In the genomic region with DNA sequence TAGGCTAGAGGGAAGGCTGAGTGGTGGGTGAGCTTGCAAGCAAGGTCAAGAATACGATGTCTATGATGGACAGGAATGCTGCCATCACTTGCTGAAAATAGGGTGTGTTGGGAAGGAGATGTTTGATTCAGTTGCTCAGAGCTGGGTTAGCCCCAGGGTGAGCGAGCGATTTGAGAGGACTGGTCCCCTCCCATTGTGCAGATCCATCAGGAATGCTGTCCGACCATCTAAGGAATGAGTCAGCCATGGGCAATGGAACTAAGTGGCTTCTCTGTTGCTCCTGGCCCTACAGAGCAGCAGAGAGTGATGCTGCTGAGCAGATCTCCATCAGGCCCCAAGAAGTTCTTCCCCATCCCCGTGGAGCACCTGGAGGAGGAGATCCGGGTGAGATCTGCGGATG, we compare ENCODE assay signal across 12 mouse cellular contexts.
"Had no signal": no experiment of that assay in that cellular context is flagged by ENCODE, and none has a peak within 500 bp of the region (broad histone marks: within the 10 kb centered on the region; RNA-seq: fewer than 3 reads in every experiment).

No protein-coding gene starts in this region.

- H3K27me3 ChIP-seq: kidney, embryonic 15.5 days; limb, embryonic 15.5 days; midbrain, embryonic 12.5 days; neural tube, embryonic 13.5 days had no signal

- H3K36me3 ChIP-seq: kidney, embryonic 15.5 days; limb, embryonic 15.5 days; midbrain, embryonic 12.5 days; neural tube, embryonic 13.5 days had no signal

- H3K4me2 ChIP-seq: kidney, embryonic 15.5 days; midbrain, embryonic 12.5 days; neural tube, embryonic 13.5 days had no signal

- H3K9me3 ChIP-seq: kidney, embryonic 15.5 days; limb, embryonic 15.5 days; midbrain, embryonic 12.5 days; neural tube, embryonic 13.5 days had no signal

- H3K4me3 ChIP-seq: kidney, embryonic 15.5 days; limb, embryonic 15.5 days; midbrain, embryonic 12.5 days; neural tube, embryonic 13.5 days had no signal

- H3K4me1 ChIP-seq: kidney, embryonic 15.5 days; midbrain, embryonic 12.5 days; neural tube, embryonic 13.5 days had no signal

- ATAC-seq: intestine, embryonic 16.5 days; midbrain, embryonic 16.5 days had no signal

- H3K9ac ChIP-seq: kidney, embryonic 15.5 days; limb, embryonic 15.5 days; midbrain, embryonic 12.5 days; neural tube, embryonic 13.5 days had no signal

- H3K27ac ChIP-seq: kidney, embryonic 15.5 days; limb, embryonic 15.5 days; midbrain, embryonic 12.5 days; neural tube, embryonic 13.5 days had no signal

- DNase-seq: kidney, adult 2 months; kidney, postnatal 14 days; layer of hippocampus, adult 9-11 months; layer of hippocampus, postnatal 36 days; lung, adult 18-20 months; retina, postnatal 1 day had no signal
